In genomic region chr5:37356027-37356426, GRCm38 (mm10) we compare ENCODE assay signal across 18 mouse cellular contexts. TPM values are rescaled to one million over a fixed set of nuclear protein-coding genes. Genes with fewer than 3 reads are reported as not detected.
"Had no signal": no experiment of that assay in that cellular context is flagged by ENCODE, and none has a peak within 500 bp of the region (broad histone marks: within the 10 kb centered on the region; RNA-seq: fewer than 3 reads in every experiment).

No protein-coding gene starts in this region.

- H3K9me3 ChIP-seq: limb, embryonic 12.5 days; limb, embryonic 15.5 days; stomach, embryonic 15.5 days had no signal

- H3K4me3 ChIP-seq: limb, embryonic 12.5 days; limb, embryonic 15.5 days; stomach, embryonic 15.5 days had no signal

- H3K4me1 ChIP-seq: limb, embryonic 12.5 days; limb, embryonic 15.5 days; stomach, embryonic 15.5 days had no signal

- ATAC-seq: liver, postnatal 0 days; lung, postnatal 0 days had no signal

- H3K27me3 ChIP-seq: limb, embryonic 12.5 days; limb, embryonic 15.5 days; stomach, embryonic 15.5 days had no signal

- H3K9ac ChIP-seq: limb, embryonic 12.5 days; limb, embryonic 15.5 days; liver, embryonic 14.5 days; liver, postnatal 0 days; lung, embryonic 14.5 days; stomach, embryonic 15.5 days had no signal

- H3K27ac ChIP-seq: limb, embryonic 12.5 days; limb, embryonic 15.5 days; liver, embryonic 14.5 days; macrophage; stomach, embryonic 15.5 days had no signal

- DNase-seq: kidney, adult 9 months; kidney, postnatal 14 days; kidney, postnatal 4 days; left cerebral cortex, postnatal 4 days; liver, postnatal 0 days; lung, embryonic 14.5 days; midbrain, embryonic 14.5 days; right cerebral cortex, adult 18-20 months; right cerebral cortex, postnatal 14 days; spleen, adult 18-20 months; thymus, postnatal 25 days had no signal

- H3K4me2 ChIP-seq: limb, embryonic 12.5 days; limb, embryonic 15.5 days; liver, embryonic 11.5 days; lung, embryonic 14.5 days; stomach, embryonic 15.5 days had no signal

RNA-seq across cellular contexts. Expression of gene Evc2, which starts 17.7 kb away (rescaled TPM):
- polyA plus RNA-seq: macrophage had no signal

RNA-seq across cellular contexts. Expression of gene Evc, which starts 19.3 kb away (rescaled TPM):
- polyA plus RNA-seq: macrophage had no signal
